37 mouse cellular contexts compared by ENCODE assay signal in the genomic region with DNA sequence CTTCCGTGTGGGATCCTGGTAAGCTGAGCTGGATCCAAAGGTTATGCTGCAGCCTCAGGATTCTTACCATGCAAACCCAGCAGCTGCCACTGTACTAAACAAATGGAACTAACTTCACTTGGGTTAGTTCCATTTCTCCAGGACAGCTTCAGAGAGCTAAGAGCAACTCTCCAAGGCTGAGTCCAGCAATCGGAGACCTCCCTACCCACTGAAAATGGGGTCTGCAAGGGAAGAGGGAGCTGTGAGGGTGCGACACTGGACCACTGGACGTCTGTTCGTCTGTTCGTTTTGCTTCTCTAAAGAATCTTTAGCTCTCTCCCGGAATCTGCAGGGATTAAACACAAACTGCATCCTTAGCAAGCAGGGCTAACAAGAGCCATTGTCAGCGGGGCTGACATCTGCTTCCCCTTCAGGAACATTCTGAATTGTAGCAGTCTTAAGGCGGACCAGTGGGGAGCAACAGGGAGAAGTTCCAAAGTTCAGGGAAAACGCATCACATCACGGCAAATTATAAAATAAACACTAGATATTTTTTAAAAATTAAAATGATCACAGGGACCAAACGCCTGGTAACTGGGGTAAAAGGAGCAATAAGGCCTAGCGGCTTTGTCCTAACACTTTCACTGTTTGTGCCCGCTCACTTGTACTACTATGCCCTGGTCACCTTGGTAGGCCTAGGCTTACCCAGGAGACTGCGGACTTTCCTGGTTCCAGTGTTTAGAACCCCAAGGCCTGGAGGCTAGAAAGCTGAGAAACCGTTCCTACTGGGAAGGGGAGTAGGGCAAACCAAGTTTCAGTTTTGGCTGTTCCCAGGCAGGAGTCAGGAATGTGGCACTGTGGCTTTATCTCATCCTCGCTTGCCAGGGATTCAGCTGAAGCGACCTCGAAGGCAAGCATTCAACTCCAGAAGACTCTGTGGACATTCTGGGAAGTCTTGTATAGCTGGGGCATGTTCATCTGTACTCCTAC. TPM values are rescaled to one million over a fixed set of nuclear protein-coding genes. Genes with fewer than 3 reads are reported as not detected.
DNase-seq lines count a peak whose midpoint lies in the region; ATAC-seq lines count a peak whose summit lies in the region.
"Had no signal": no experiment of that assay in that cellular context is flagged by ENCODE, and none has a peak within 500 bp of the region (broad histone marks: within the 10 kb centered on the region; RNA-seq: fewer than 3 reads in every experiment).

No protein-coding gene starts in this region.

- H3K9me3 ChIP-seq in midbrain, embryonic 11.5 days (ENCODE audit: control insufficient read depth, low read length): no peaks in the 10 kb centered on the region
- H3K9me3 ChIP-seq in midbrain, embryonic 15.5 days: no peaks in the 10 kb centered on the region
- no peaks in the 10 kb centered on the region for H3K9me3 ChIP-seq in limb, embryonic 12.5 days
- no peaks in the 10 kb centered on the region for H3K9me3 ChIP-seq in stomach, embryonic 15.5 days
- H3K9me3 ChIP-seq: embryonic facial prominence, embryonic 15.5 days; forebrain, embryonic 13.5 days; heart, embryonic 12.5 days; liver, embryonic 12.5 days; neural tube, embryonic 13.5 days had no signal

- peaks cover 96% of the 10 kb centered on the region for H3K27me3 ChIP-seq in midbrain, embryonic 11.5 days (ENCODE audit: control insufficient read depth, insufficient read depth, low read length)
- peaks cover 94% of the 10 kb centered on the region for H3K27me3 ChIP-seq in midbrain, embryonic 15.5 days (replicated peaks)
- peaks cover 98% of the 10 kb centered on the region for H3K27me3 ChIP-seq in limb, embryonic 12.5 days
- peaks cover 83% of the 10 kb centered on the region for H3K27me3 ChIP-seq in stomach, embryonic 15.5 days (replicated peaks)
- H3K27me3 ChIP-seq: CH12.LX had no signal

- ATAC-seq in midbrain, embryonic 11.5 days (ENCODE audit: low FRiP score): no peak
- no peak for ATAC-seq in midbrain, embryonic 15.5 days (replicated peaks)
- no peak for ATAC-seq in limb, embryonic 12.5 days (ENCODE audit: insufficient number of reproducible peaks, insufficient read depth, low FRiP score, low TSS enrichment, low read depth)
- ATAC-seq in stomach, embryonic 15.5 days (ENCODE audit: insufficient read depth, low FRiP score, low read depth): no peak
- ATAC-seq: forebrain, embryonic 13.5 days; inflammation-experienced regulatory T-cells, adult 6 months; liver, embryonic 12.5 days; liver, postnatal 0 days had no signal

- H3K36me3 ChIP-seq in midbrain, embryonic 11.5 days (ENCODE audit: control insufficient read depth, insufficient read depth, low read length): no peaks in the 10 kb centered on the region
- no peaks in the 10 kb centered on the region for H3K36me3 ChIP-seq in midbrain, embryonic 15.5 days (replicated peaks)
- H3K36me3 ChIP-seq in limb, embryonic 12.5 days: no peaks in the 10 kb centered on the region
- H3K36me3 ChIP-seq in stomach, embryonic 15.5 days: no peaks in the 10 kb centered on the region
- H3K36me3 ChIP-seq: embryonic facial prominence, embryonic 15.5 days; heart, embryonic 12.5 days; liver, embryonic 12.5 days; neural tube, embryonic 13.5 days had no signal

- no peak overlapping the region for H3K4me2 ChIP-seq in midbrain, embryonic 11.5 days
- no peak overlapping the region for H3K4me2 ChIP-seq in midbrain, embryonic 15.5 days
- peak overlapping the region; percentile 9; the same call in 1 of the 2 replicates for H3K4me2 ChIP-seq in limb, embryonic 12.5 days
- H3K4me2 ChIP-seq in stomach, embryonic 15.5 days: peak overlapping the region; percentile 19; the same call in 1 of the 2 replicates
- H3K4me2 ChIP-seq: embryonic facial prominence, embryonic 15.5 days; forebrain, embryonic 13.5 days; heart, embryonic 12.5 days; hindbrain, embryonic 14.5 days; liver, embryonic 12.5 days; neural tube, embryonic 13.5 days had no signal

- H3K27ac ChIP-seq in midbrain, embryonic 11.5 days (ENCODE audit: low read depth, low read length): no peak overlapping the region
- H3K27ac ChIP-seq in midbrain, embryonic 15.5 days: no peak overlapping the region
- H3K27ac ChIP-seq in limb, embryonic 12.5 days: no peak overlapping the region
- H3K27ac ChIP-seq in stomach, embryonic 15.5 days: no peak overlapping the region
- H3K27ac ChIP-seq: embryonic facial prominence, embryonic 15.5 days; forebrain, embryonic 13.5 days; hindbrain, embryonic 14.5 days; liver, embryonic 12.5 days; neural tube, embryonic 13.5 days had no signal

- H3K4me3 ChIP-seq in midbrain, embryonic 11.5 days (ENCODE audit: low read depth, low read length): no peak overlapping the region
- no peak overlapping the region for H3K4me3 ChIP-seq in midbrain, embryonic 15.5 days
- no peak overlapping the region for H3K4me3 ChIP-seq in limb, embryonic 12.5 days (replicated peaks)
- H3K4me3 ChIP-seq in stomach, embryonic 15.5 days (replicated peaks): 0 out of 2 replicates have a peak overlapping the region, but pooled peaks have one; percentile 8
- H3K4me3 ChIP-seq: embryonic facial prominence, embryonic 15.5 days; forebrain, embryonic 13.5 days; heart, embryonic 12.5 days; liver, embryonic 12.5 days; neural tube, embryonic 13.5 days had no signal

- WGBS in midbrain, embryonic 11.5 days: 3% methylated on average over 19 of the region's 19 CpGs
- 4% methylated on average over 19 of the region's 19 CpGs for WGBS in midbrain, embryonic 15.5 days
- 7% methylated on average over 19 of the region's 19 CpGs for WGBS in limb, embryonic 12.5 days
- 31% methylated on average over 19 of the region's 19 CpGs for WGBS in stomach, embryonic 15.5 days

- H3K9ac ChIP-seq in midbrain, embryonic 11.5 days (ENCODE audit: low read length): no peak overlapping the region
- no peak overlapping the region for H3K9ac ChIP-seq in midbrain, embryonic 15.5 days
- no peak overlapping the region for H3K9ac ChIP-seq in limb, embryonic 12.5 days (replicated peaks)
- no peak overlapping the region for H3K9ac ChIP-seq in stomach, embryonic 15.5 days
- H3K9ac ChIP-seq: embryonic facial prominence, embryonic 15.5 days; forebrain, embryonic 13.5 days; heart, embryonic 12.5 days; hindbrain, embryonic 14.5 days; liver, embryonic 12.5 days; liver, postnatal 0 days; neural tube, embryonic 13.5 days had no signal

- DNase-seq in embryo, embryonic 10 days (ENCODE audit: low spot score): peak; percentile 22
- no peak for DNase-seq in embryo, embryonic 11 days
- peak; percentile 92 for DNase-seq in midbrain, embryonic 11.5 days (ENCODE audit: low spot score, missing footprints)
- DNase-seq in ovary, adult 18-20 months (ENCODE audit: low spot score): no peak
- no peak for DNase-seq in kidney, postnatal 25 days
- DNase-seq: adrenal gland, adult 8-10 months; cerebellum, adult 8-10 months; cerebellum, postnatal 25 days; gastrocnemius, postnatal 25 days; heart, adult 18-20 months; heart, postnatal 4 days; kidney, adult 2 months; kidney, postnatal 4 days; layer of hippocampus, postnatal 36 days; left cerebral cortex, postnatal 4 days; liver, postnatal 0 days; lung, postnatal 36 days; midbrain, embryonic 14.5 days; retina, postnatal 1 day; right cerebral cortex, postnatal 25 days; thymus, postnatal 4 days had no signal

- peaks cover 12% of the 10 kb centered on the region for H3K4me1 ChIP-seq in midbrain, embryonic 11.5 days (ENCODE audit: control insufficient read depth, insufficient read depth, low read length)
- H3K4me1 ChIP-seq in midbrain, embryonic 15.5 days: peaks cover 28% of the 10 kb centered on the region
- H3K4me1 ChIP-seq in limb, embryonic 12.5 days (replicated peaks): peaks cover 25% of the 10 kb centered on the region
- H3K4me1 ChIP-seq in stomach, embryonic 15.5 days: peaks cover 13% of the 10 kb centered on the region

RNA-seq across cellular contexts. Expression of a gene that starts 5.3 kb away (rescaled TPM):
- 0.27 TPM in 1 of 2 replicates, not detected in the other for polyA plus RNA-seq in midbrain, embryonic 11.5 days (2014; fragmentation: Nextera tagmentation; extraction: Ambion mirVana)
- not detected in 2 replicates for polyA plus RNA-seq in midbrain, embryonic 15.5 days (2015; fragmentation: Nextera tagmentation; extraction: Ambion mirVana)
- polyA plus RNA-seq in limb, embryonic 12.5 days (2016; fragmentation: Nextera tagmentation; extraction: Ambion mirVana): 3.9 and 8.7 TPM in 2 replicates
- 7.7 and 8.1 TPM in 2 replicates for polyA plus RNA-seq in stomach, embryonic 15.5 days (2015; fragmentation: Nextera tagmentation; extraction: Ambion mirVana)
- polyA plus RNA-seq: forebrain, embryonic 13.5 days; heart, postnatal 0 days; hindbrain, embryonic 14.5 days; inflammation-experienced regulatory T-cells, adult 6 months; kidney, adult 2 months; kidney, embryonic 16.5 days; liver, postnatal 0 days; lung, embryonic 16.5 days; midbrain, embryonic 14.5 days; testis, adult 2 months; thymus, postnatal 0 days had no signal

RNA-seq across cellular contexts. Expression of a gene that starts 51.0 kb away (rescaled TPM):
- 98.2 and 108 TPM in 2 replicates for polyA plus RNA-seq in midbrain, embryonic 11.5 days (2014; fragmentation: Nextera tagmentation; extraction: Ambion mirVana)
- 64.4 and 66.4 TPM in 2 replicates for polyA plus RNA-seq in midbrain, embryonic 15.5 days (2015; fragmentation: Nextera tagmentation; extraction: Ambion mirVana)
- polyA plus RNA-seq in limb, embryonic 12.5 days (2016; fragmentation: Nextera tagmentation; extraction: Ambion mirVana): 82.1 and 89.5 TPM in 2 replicates
- 72.8 and 76.5 TPM in 2 replicates for polyA plus RNA-seq in stomach, embryonic 15.5 days (2015; fragmentation: Nextera tagmentation; extraction: Ambion mirVana)

Comparison
In these comparisons a context has a peak if more than half of its experiments do, and no peak if none do; other contexts are left out.
1. DNase-seq: peak in embryo, embryonic 10 days (single experiment) and midbrain, embryonic 11.5 days (single experiment); none in embryo, embryonic 11 days (single experiment), ovary, adult 18-20 months (single experiment) and kidney, postnatal 25 days (0 of 2).
2. H3K4me2 ChIP-seq: peak in limb, embryonic 12.5 days (single experiment) and stomach, embryonic 15.5 days (single experiment); none in midbrain, embryonic 11.5 days (single experiment) and midbrain, embryonic 15.5 days (single experiment).